Mouse (Mus musculus): Measurements from ENCODE around the gene Epha4. TPM values are rescaled to one million over a fixed set of nuclear protein-coding genes. Genes with fewer than 3 reads are reported as not detected.

Epha4 gene
- polyA plus RNA-seq, 1 experiment from 2014 or later, result 24.0 TPM

- Histone ChIP-seq H3K4me1 (ENCODE audit: control insufficient read depth, insufficient read depth, low read length) (peaks cover 11% of the 10 kb centered on the region; the same call in 1 of the 2 replicates), H3K4me2 (replicated peaks; ENCODE audit: low read depth, low read length) (no peak overlapping the region), H3K9me3 (ENCODE audit: control insufficient read depth, low read length) (no peaks in the 10 kb centered on the region), H3K36me3 (ENCODE audit: control insufficient read depth, insufficient read depth, low read length) (no peaks in the 10 kb centered on the region), H3K27ac (ENCODE audit: low read depth, low read length) (no peak overlapping the region), H3K27me3 (ENCODE audit: control insufficient read depth, insufficient read depth, low read length) (no peaks in the 10 kb centered on the region), H3K9ac (ENCODE audit: low read depth, low read length) (no peak overlapping the region), H3K4me3 (ENCODE audit: low read length) (no peak overlapping the region)
- 40% methylated on average over 7 of the region's 7 CpGs for WGBS
- ATAC-seq (ENCODE audit: low FRiP score, low TSS enrichment), result no peak
Observed at GRCm38 (mm10) chr1:77495790-77496158, 19.1 kb downstream of the Epha4 start.

- no peaks in the 10 kb centered on the region for H3K36me3 ChIP-seq (ENCODE audit: control insufficient read depth, insufficient read depth, low read length)
- H3K4me2 ChIP-seq (replicated peaks; ENCODE audit: low read depth, low read length), result no peak overlapping the region
- no peak for ATAC-seq (ENCODE audit: low FRiP score, low TSS enrichment)
- H3K27ac ChIP-seq (ENCODE audit: low read depth, low read length), result no peak overlapping the region
- H3K4me3 ChIP-seq (ENCODE audit: low read length), result no peak overlapping the region
- H3K9ac ChIP-seq (ENCODE audit: low read depth, low read length), result no peak overlapping the region
- H3K4me1 ChIP-seq (ENCODE audit: control insufficient read depth, insufficient read depth, low read length), result peaks cover 11% of the 10 kb centered on the region; the same call in 1 of the 2 replicates
- H3K27me3 ChIP-seq (ENCODE audit: control insufficient read depth, insufficient read depth, low read length), result no peaks in the 10 kb centered on the region
- 57% methylated on average over 10 of the region's 10 CpGs for WGBS
- no peaks in the 10 kb centered on the region for H3K9me3 ChIP-seq (ENCODE audit: control insufficient read depth, low read length)
Observed at GRCm38 (mm10) chr1:77495030-77495789, 19.7 kb downstream of the Epha4 start.

- ATAC-seq (ENCODE audit: low FRiP score, low TSS enrichment), result no peak
- Histone ChIP-seq H3K27ac (ENCODE audit: low read depth, low read length) (no peak overlapping the region), H3K4me1 (ENCODE audit: control insufficient read depth, insufficient read depth, low read length) (peaks cover 11% of the 10 kb centered on the region; the same call in 1 of the 2 replicates)
Observed at GRCm38 (mm10) chr1:77493841-77494635, 20.9 kb downstream of the Epha4 start.

GRCm38 (mm10) chr1:77490166-77490565 lies 24.7 kb downstream of the Epha4 start:
- 92% methylated on average over 6 of the region's 6 CpGs for WGBS
- H3K36me3 ChIP-seq (ENCODE audit: control insufficient read depth, insufficient read depth, low read length), result no peaks in the 10 kb centered on the region

More at GRCm38 (mm10) chr1:77493841-77494635, 20.9 kb downstream of the Epha4 start:
- Histone ChIP-seq H3K9me3 (ENCODE audit: control insufficient read depth, low read length) (no peaks in the 10 kb centered on the region), H3K4me2 (replicated peaks; ENCODE audit: low read depth, low read length) (no peak overlapping the region), H3K27me3 (ENCODE audit: control insufficient read depth, insufficient read depth, low read length) (no peaks in the 10 kb centered on the region), H3K36me3 (ENCODE audit: control insufficient read depth, insufficient read depth, low read length) (no peaks in the 10 kb centered on the region), H3K9ac (ENCODE audit: low read depth, low read length) (no peak overlapping the region), H3K4me3 (ENCODE audit: low read length) (no peak overlapping the region)
- WGBS, result 69% methylated on average over 10 of the region's 10 CpGs

GRCm38 (mm10) chr1:77489387-77489786 lies 25.5 kb downstream of the Epha4 start:
- no peak for ATAC-seq (ENCODE audit: low FRiP score, low TSS enrichment)
- WGBS, result 85% methylated on average over 7 of the region's 7 CpGs

More at GRCm38 (mm10) chr1:77490166-77490565, 24.7 kb downstream of the Epha4 start:
- Histone ChIP-seq H3K27me3 (ENCODE audit: control insufficient read depth, insufficient read depth, low read length) (no peaks in the 10 kb centered on the region), H3K27ac (ENCODE audit: low read depth, low read length) (no peak overlapping the region), H3K4me2 (replicated peaks; ENCODE audit: low read depth, low read length) (no peak overlapping the region), H3K4me3 (ENCODE audit: low read length) (no peak overlapping the region), H3K9ac (ENCODE audit: low read depth, low read length) (no peak overlapping the region), H3K9me3 (ENCODE audit: control insufficient read depth, low read length) (no peaks in the 10 kb centered on the region), H3K4me1 (ENCODE audit: control insufficient read depth, insufficient read depth, low read length) (no peaks in the 10 kb centered on the region)
- no peak for ATAC-seq (ENCODE audit: low FRiP score, low TSS enrichment)

GRCm38 (mm10) chr1:77487856-77488462 lies 26.9 kb downstream of the Epha4 start:
- H3K9ac ChIP-seq (ENCODE audit: low read depth, low read length), result no peak overlapping the region
- 82% methylated on average over 13 of the region's 13 CpGs for WGBS
- H3K4me2 ChIP-seq (replicated peaks; ENCODE audit: low read depth, low read length), result no peak overlapping the region
- no peaks in the 10 kb centered on the region for H3K27me3 ChIP-seq (ENCODE audit: control insufficient read depth, insufficient read depth, low read length)
- no peak overlapping the region for H3K4me3 ChIP-seq (ENCODE audit: low read length)
- H3K27ac ChIP-seq (ENCODE audit: low read depth, low read length), result no peak overlapping the region
- no peaks in the 10 kb centered on the region for H3K36me3 ChIP-seq (ENCODE audit: control insufficient read depth, insufficient read depth, low read length)
- no peak for ATAC-seq (ENCODE audit: low FRiP score, low TSS enrichment)
- no peaks in the 10 kb centered on the region for H3K4me1 ChIP-seq (ENCODE audit: control insufficient read depth, insufficient read depth, low read length)
- H3K9me3 ChIP-seq (ENCODE audit: control insufficient read depth, low read length), result no peaks in the 10 kb centered on the region

More at GRCm38 (mm10) chr1:77489387-77489786, 25.5 kb downstream of the Epha4 start:
- no peaks in the 10 kb centered on the region for H3K4me1 ChIP-seq (ENCODE audit: control insufficient read depth, insufficient read depth, low read length)
- H3K9ac ChIP-seq (ENCODE audit: low read depth, low read length), result no peak overlapping the region
- H3K4me2 ChIP-seq (replicated peaks; ENCODE audit: low read depth, low read length), result no peak overlapping the region
- no peaks in the 10 kb centered on the region for H3K36me3 ChIP-seq (ENCODE audit: control insufficient read depth, insufficient read depth, low read length)
- no peak overlapping the region for H3K4me3 ChIP-seq (ENCODE audit: low read length)
- H3K27me3 ChIP-seq (ENCODE audit: control insufficient read depth, insufficient read depth, low read length), result no peaks in the 10 kb centered on the region
- H3K27ac ChIP-seq (ENCODE audit: low read depth, low read length), result no peak overlapping the region
- H3K9me3 ChIP-seq (ENCODE audit: control insufficient read depth, low read length), result no peaks in the 10 kb centered on the region

- no peak overlapping the region for H3K27ac ChIP-seq (ENCODE audit: low read depth, low read length)
- H3K4me3 ChIP-seq (ENCODE audit: low read length), result no peak overlapping the region
- WGBS, result 75% methylated on average over 6 of the region's 6 CpGs
- H3K36me3 ChIP-seq (ENCODE audit: control insufficient read depth, insufficient read depth, low read length), result no peaks in the 10 kb centered on the region
- no peak for ATAC-seq (ENCODE audit: low FRiP score, low TSS enrichment)
- H3K4me1 ChIP-seq (ENCODE audit: control insufficient read depth, insufficient read depth, low read length), result no peaks in the 10 kb centered on the region
- H3K4me2 ChIP-seq (replicated peaks; ENCODE audit: low read depth, low read length), result no peak overlapping the region
- H3K27me3 ChIP-seq (ENCODE audit: control insufficient read depth, insufficient read depth, low read length), result no peaks in the 10 kb centered on the region
- no peak overlapping the region for H3K9ac ChIP-seq (ENCODE audit: low read depth, low read length)
- H3K9me3 ChIP-seq (ENCODE audit: control insufficient read depth, low read length), result no peaks in the 10 kb centered on the region
Observed at GRCm38 (mm10) chr1:77484766-77485596, 29.9 kb downstream of the Epha4 start.

- ATAC-seq (ENCODE audit: low FRiP score, low TSS enrichment), result no peak
- H3K4me2 ChIP-seq (replicated peaks; ENCODE audit: low read depth, low read length), result no peak overlapping the region
- WGBS, result 77% methylated on average over 3 of the region's 3 CpGs
- no peak overlapping the region for H3K9ac ChIP-seq (ENCODE audit: low read depth, low read length)
- no peaks in the 10 kb centered on the region for H3K9me3 ChIP-seq (ENCODE audit: control insufficient read depth, low read length)
- no peak overlapping the region for H3K4me3 ChIP-seq (ENCODE audit: low read length)
- no peaks in the 10 kb centered on the region; the same call in 1 of the 2 replicates for H3K36me3 ChIP-seq (ENCODE audit: control insufficient read depth, insufficient read depth, low read length)
- no peak overlapping the region for H3K27ac ChIP-seq (ENCODE audit: low read depth, low read length)
- no peaks in the 10 kb centered on the region for H3K27me3 ChIP-seq (ENCODE audit: control insufficient read depth, insufficient read depth, low read length)
- peaks cover 7% of the 10 kb centered on the region for H3K4me1 ChIP-seq (ENCODE audit: control insufficient read depth, insufficient read depth, low read length)
Observed at GRCm38 (mm10) chr1:77475808-77476413, 39.0 kb downstream of the Epha4 start.
